Mouse (Mus musculus) naive thymus-derived CD4-positive, alpha-beta T cell, adult 2 months (primary cell): ENCODE results near the gene Dock11.

Source experiments
- DNase-seq: peaks from one replicate; pipeline ENCODE4 v3.0.0-alpha.2; 2011; ENCODE audit warnings: low read depth

Gene Dock11

GRCm38 (mm10) chrX:36101318-36101717, 212.7 kb downstream of the Dock11 start:
- no peak for DNase-seq

GRCm38 (mm10) chrX:36108601-36109000, 220.0 kb downstream of the Dock11 start:
- no peak for DNase-seq

DNA sequence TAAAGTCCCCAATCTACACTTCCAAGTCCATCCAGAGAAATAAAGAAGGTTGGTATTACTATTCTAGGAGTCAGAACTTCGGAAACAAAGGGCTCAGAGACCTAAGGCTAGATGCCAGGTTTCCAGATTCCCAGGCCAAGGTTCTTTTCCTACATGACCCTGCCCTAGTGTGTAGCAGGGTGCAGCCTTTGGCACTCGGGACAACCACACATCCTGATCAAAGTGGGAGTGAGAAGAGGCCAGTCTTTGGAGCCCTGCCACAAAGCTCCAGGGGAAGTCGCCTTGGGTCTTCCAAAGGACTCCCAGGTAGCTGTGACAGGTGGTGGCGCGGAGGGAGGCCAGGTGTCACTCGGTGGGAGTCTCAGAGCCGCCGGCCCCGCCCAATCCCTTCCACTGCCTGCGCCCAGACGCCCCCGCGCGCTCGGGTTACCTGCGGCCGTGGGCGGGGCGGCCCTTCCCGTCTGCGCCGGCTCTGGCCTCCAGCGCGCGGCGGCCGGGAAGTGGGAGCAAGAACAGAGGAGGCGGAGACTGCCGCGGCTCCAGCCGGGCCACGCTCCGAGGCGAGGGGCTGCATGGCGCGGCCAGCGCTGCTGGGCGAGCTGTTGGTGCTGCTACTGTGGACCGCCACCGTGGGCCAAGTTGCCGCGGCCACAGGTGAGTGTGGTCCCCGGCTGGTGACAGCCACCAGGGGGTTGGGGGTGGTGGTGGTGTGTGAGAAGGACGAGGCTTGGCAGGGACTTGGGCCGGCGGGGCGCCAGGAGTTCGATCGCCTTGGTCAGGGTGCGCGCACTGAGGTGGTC, 223.2 kb downstream of the Dock11 start, which contains the start of gene Il13ra1:
TSS of gene Il13ra1 (plus strand) at position 489 of the 800 bp plus-strand sequence.
- DNase-seq = no peak

DNA sequence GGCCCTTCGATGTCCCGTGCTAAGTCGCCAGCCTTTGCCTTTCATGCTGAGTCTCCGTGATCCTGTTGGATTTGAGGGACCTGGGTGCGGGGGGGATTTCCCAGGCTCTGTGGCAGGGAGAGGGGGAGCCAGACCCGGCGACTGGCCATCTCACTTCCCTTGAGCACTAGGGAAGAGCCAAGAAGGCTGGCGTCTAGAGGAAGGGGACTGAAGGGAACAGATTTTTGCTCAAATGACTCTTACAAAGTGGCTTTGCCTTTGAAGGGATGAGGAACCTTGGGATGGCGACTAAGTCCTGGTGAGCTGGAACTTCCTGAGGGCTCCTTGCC, 223.8 kb downstream of the Dock11 start:
- DNase-seq = no peak

GRCm38 (mm10) chrX:36115171-36115570, 226.5 kb downstream of the Dock11 start:
- no peak for DNase-seq
